Mouse (Mus musculus): ENCODE measurements around the gene Ptgs1. TPM values are rescaled to one million over a fixed set of nuclear protein-coding genes. Genes with fewer than 3 reads are reported as not detected.

Gene Ptgs1
- 36.1 TPM for polyA plus RNA-seq (2015; fragmentation: Illumina TruSeq; extraction: RNeasy Lipid Tissue Mini Kit (QIAGEN cat#74804); ENCODE audit: insufficient read depth, low replicate concordance)

GRCm38 (mm10) chr2:36230366-36230765 is at the start of gene Ptgs1:
Ptgs1 (plus strand) TSS chr2:36230426.

Other genes with a start within 250 kb of the Ptgs1 start
- gene Ndufa8, start 181.0 kb upstream of the Ptgs1 start, polyA plus RNA-seq (2015; fragmentation: Illumina TruSeq; extraction: RNeasy Lipid Tissue Mini Kit (QIAGEN cat#74804); ENCODE audit: insufficient read depth, low replicate concordance), result 33.4 TPM
- gene Morn5, start 181.0 kb upstream of the Ptgs1 start, polyA plus RNA-seq (2015; fragmentation: Illumina TruSeq; extraction: RNeasy Lipid Tissue Mini Kit (QIAGEN cat#74804); ENCODE audit: insufficient read depth, low replicate concordance), result not detected
- gene Lhx6, start 125.0 kb upstream of the Ptgs1 start, polyA plus RNA-seq (2015; fragmentation: Illumina TruSeq; extraction: RNeasy Lipid Tissue Mini Kit (QIAGEN cat#74804); ENCODE audit: insufficient read depth, low replicate concordance), result 0.58 TPM
- gene Mrrf, start 94.0 kb upstream of the Ptgs1 start, polyA plus RNA-seq (2015; fragmentation: Illumina TruSeq; extraction: RNeasy Lipid Tissue Mini Kit (QIAGEN cat#74804); ENCODE audit: insufficient read depth, low replicate concordance), result 13.5 TPM
- gene Rbm18, start 93.7 kb upstream of the Ptgs1 start, polyA plus RNA-seq (2015; fragmentation: Illumina TruSeq; extraction: RNeasy Lipid Tissue Mini Kit (QIAGEN cat#74804); ENCODE audit: insufficient read depth, low replicate concordance), result 41.3 TPM
- gene Olfr338, start 143.1 kb downstream of the Ptgs1 start, polyA plus RNA-seq (2015; fragmentation: Illumina TruSeq; extraction: RNeasy Lipid Tissue Mini Kit (QIAGEN cat#74804); ENCODE audit: insufficient read depth, low replicate concordance), result not detected
- gene Olfr339, start 188.5 kb downstream of the Ptgs1 start, polyA plus RNA-seq (2015; fragmentation: Illumina TruSeq; extraction: RNeasy Lipid Tissue Mini Kit (QIAGEN cat#74804); ENCODE audit: insufficient read depth, low replicate concordance), result not detected
- not detected for gene Olfr340, start 222.2 kb downstream of the Ptgs1 start, polyA plus RNA-seq (2015; fragmentation: Illumina TruSeq; extraction: RNeasy Lipid Tissue Mini Kit (QIAGEN cat#74804); ENCODE audit: insufficient read depth, low replicate concordance)

All from spleen, adult 10 weeks (tissue).